ENCODE assay signal across 9 mouse cellular contexts in genomic region chr4:130177087-130177486, GRCm38 (mm10). TPM values are rescaled to one million over a fixed set of nuclear protein-coding genes. Genes with fewer than 3 reads are reported as not detected.
DNase-seq lines count a peak whose midpoint lies in the region; ATAC-seq and TF ChIP-seq lines count a peak whose summit lies in the region.
"Had no signal": no experiment of that assay in that cellular context is flagged by ENCODE, and none has a peak within 500 bp of the region (broad histone marks: within the 10 kb centered on the region; RNA-seq: fewer than 3 reads in every experiment).

No protein-coding gene starts in this region.

- H3K27ac ChIP-seq in liver, adult 2 months (replicated peaks; ENCODE audit: insufficient read depth, low read depth, low read length), result peak overlapping the region; percentile 48
- H3K27ac ChIP-seq in liver, embryonic 11.5 days (ENCODE audit: low read depth, low read length), result no peak overlapping the region
- H3K27ac ChIP-seq in kidney, embryonic 15.5 days, result peak overlapping the region; percentile 59
- H3K27ac ChIP-seq in stomach, embryonic 15.5 days, result peak overlapping the region; percentile 44; the same call in 1 of the 2 replicates
- H3K27ac ChIP-seq in hindbrain, embryonic 12.5 days, result no peak overlapping the region

- H3K4me2 ChIP-seq in liver, embryonic 11.5 days, result no peak overlapping the region
- H3K4me2 ChIP-seq in kidney, embryonic 15.5 days, result no peak overlapping the region
- no peak overlapping the region for H3K4me2 ChIP-seq in stomach, embryonic 15.5 days
- no peak overlapping the region for H3K4me2 ChIP-seq in hindbrain, embryonic 12.5 days (replicated peaks)

- TF ChIP-seq CTCF in liver, adult 2 months (IDR thresholded peaks at IDR 0.05; ENCODE audit: low read depth, low read length), result no peak

- no peaks in the 10 kb centered on the region for H3K9me3 ChIP-seq in liver, embryonic 11.5 days (ENCODE audit: control insufficient read depth, low read length)
- no peaks in the 10 kb centered on the region for H3K9me3 ChIP-seq in kidney, embryonic 15.5 days (replicated peaks)
- no peaks in the 10 kb centered on the region for H3K9me3 ChIP-seq in stomach, embryonic 15.5 days
- H3K9me3 ChIP-seq in hindbrain, embryonic 12.5 days (replicated peaks), result no peaks in the 10 kb centered on the region

- H3K27me3 ChIP-seq in liver, adult 2 months (ENCODE audit: control insufficient read depth, insufficient read depth, low read length), result no peaks in the 10 kb centered on the region
- H3K27me3 ChIP-seq in liver, embryonic 11.5 days (replicated peaks; ENCODE audit: control insufficient read depth, insufficient read depth, low read length), result peaks cover 33% of the 10 kb centered on the region
- H3K27me3 ChIP-seq in kidney, embryonic 15.5 days, result peaks cover 24% of the 10 kb centered on the region
- H3K27me3 ChIP-seq in stomach, embryonic 15.5 days (replicated peaks), result peaks cover 5% of the 10 kb centered on the region; the same call in 1 of the 2 replicates
- peaks cover 40% of the 10 kb centered on the region for H3K27me3 ChIP-seq in hindbrain, embryonic 12.5 days

- no peak for DNase-seq in liver, adult 2 months (ENCODE audit: extremely low read depth, low read depth, low spot score)
- DNase-seq in liver, embryonic 11.5 days (ENCODE audit: low spot score), result no peak
- DNase-seq in heart, adult 9 months (ENCODE audit: low spot score in 2 of 2), result peak; percentile 52 to 69
- no peak for DNase-seq in cerebellum, postnatal 10 days

- H3K4me1 ChIP-seq in liver, adult 2 months (ENCODE audit: control insufficient read depth, insufficient read depth, low read length), result peaks cover 3% of the 10 kb centered on the region
- H3K4me1 ChIP-seq in liver, embryonic 11.5 days (replicated peaks; ENCODE audit: control insufficient read depth, insufficient read depth, low read length), result peaks cover 27% of the 10 kb centered on the region
- peaks cover 67% of the 10 kb centered on the region for H3K4me1 ChIP-seq in kidney, embryonic 15.5 days
- peaks cover 29% of the 10 kb centered on the region for H3K4me1 ChIP-seq in stomach, embryonic 15.5 days
- peaks cover 30% of the 10 kb centered on the region for H3K4me1 ChIP-seq in hindbrain, embryonic 12.5 days

- H3K4me3 ChIP-seq in liver, adult 2 months (ENCODE audit: insufficient read depth, low read depth, low read length), result no peak overlapping the region
- H3K4me3 ChIP-seq in liver, embryonic 11.5 days (ENCODE audit: low read depth, low read length), result no peak overlapping the region
- H3K4me3 ChIP-seq in kidney, embryonic 15.5 days (replicated peaks), result no peak overlapping the region
- H3K4me3 ChIP-seq in stomach, embryonic 15.5 days (replicated peaks), result no peak overlapping the region
- H3K4me3 ChIP-seq in hindbrain, embryonic 12.5 days, result no peak overlapping the region

- no peaks in the 10 kb centered on the region for H3K79me2 ChIP-seq in liver, adult 2 months (ENCODE audit: control insufficient read depth, insufficient read depth, low read length)

- ATAC-seq in liver, embryonic 11.5 days (replicated peaks; ENCODE audit: low FRiP score), result no peak
- ATAC-seq in kidney, embryonic 15.5 days (replicated peaks; ENCODE audit: low FRiP score), result no peak
- no peak for ATAC-seq in stomach, embryonic 15.5 days (ENCODE audit: insufficient read depth, low FRiP score, low read depth)
- no peak for ATAC-seq in inflammation-experienced regulatory T-cells, adult 6 months
- ATAC-seq in hindbrain, embryonic 12.5 days (ENCODE audit: low FRiP score), result no peak

- no peak overlapping the region for H3K9ac ChIP-seq in liver, adult 2 months (ENCODE audit: low read depth, low read length)
- H3K9ac ChIP-seq in liver, embryonic 11.5 days (ENCODE audit: low read depth, low read length), result no peak overlapping the region
- H3K9ac ChIP-seq in kidney, embryonic 15.5 days, result no peak overlapping the region
- H3K9ac ChIP-seq in stomach, embryonic 15.5 days, result no peak overlapping the region
- no peak overlapping the region for H3K9ac ChIP-seq in hindbrain, embryonic 12.5 days

- H3K36me3 ChIP-seq in liver, adult 2 months (ENCODE audit: control insufficient read depth, insufficient read depth, low read length), result no peaks in the 10 kb centered on the region
- H3K36me3 ChIP-seq in liver, embryonic 11.5 days (ENCODE audit: control insufficient read depth, insufficient read depth, low read length), result no peaks in the 10 kb centered on the region
- no peaks in the 10 kb centered on the region for H3K36me3 ChIP-seq in kidney, embryonic 15.5 days
- H3K36me3 ChIP-seq in stomach, embryonic 15.5 days, result no peaks in the 10 kb centered on the region
- no peaks in the 10 kb centered on the region for H3K36me3 ChIP-seq in hindbrain, embryonic 12.5 days

- no peak for TF ChIP-seq POLR2A in liver, adult 2 months (IDR thresholded peaks at IDR 0.05; ENCODE audit: extremely low read depth, insufficient read depth, low read length)

- 69% methylated on average over 4 of the region's 4 CpGs for WGBS in liver, adult 2 months
- WGBS in liver, embryonic 11.5 days, result 59% methylated on average over 4 of the region's 4 CpGs
- 59% methylated on average over 4 of the region's 4 CpGs for WGBS in kidney, embryonic 15.5 days
- WGBS in stomach, embryonic 15.5 days, result 59% methylated on average over 4 of the region's 4 CpGs
- WGBS in hindbrain, embryonic 12.5 days, result 71% methylated on average over 4 of the region's 4 CpGs

RNA-seq across cellular contexts. Expression of gene Tinagl1, which starts 2.2 kb away (rescaled TPM):
- 13.3 and 21.4 TPM in 2 replicates for total RNA-seq in liver, adult 2 months (2014; rRNA removed)
- 30.5 and 35.3 TPM in 2 replicates for polyA plus RNA-seq in liver, adult 2 months (2012; rRNA removed)
- 15.3 and 16.1 TPM in 2 replicates for polyA plus RNA-seq in liver, embryonic 11.5 days (2014; fragmentation: Nextera tagmentation; extraction: Ambion mirVana)
- 51.0 and 62.7 TPM in 2 replicates for polyA plus RNA-seq in kidney, embryonic 15.5 days (2015; fragmentation: Nextera tagmentation; extraction: Ambion mirVana)
- polyA plus RNA-seq in stomach, embryonic 15.5 days (2015; fragmentation: Nextera tagmentation; extraction: Ambion mirVana), result 63.1 and 64.4 TPM in 2 replicates
- not detected for polyA plus RNA-seq in inflammation-experienced regulatory T-cells, adult 6 months (2017; shearing (Covaris generic))
- polyA plus RNA-seq in hindbrain, embryonic 12.5 days (2016; fragmentation: Nextera tagmentation; extraction: Ambion mirVana), result 10.6 and 11.0 TPM in 2 replicates

RNA-seq across cellular contexts. Expression of gene Hcrtr1, which starts 37.9 kb away (rescaled TPM):
- not detected in 2 replicates for total RNA-seq in liver, adult 2 months (2014; rRNA removed)
- 0.04 TPM in 1 of 2 replicates, not detected in the other for polyA plus RNA-seq in liver, adult 2 months (2012; rRNA removed)
- polyA plus RNA-seq in liver, embryonic 11.5 days (2014; fragmentation: Nextera tagmentation; extraction: Ambion mirVana), result 0.12 and 0.30 TPM in 2 replicates
- polyA plus RNA-seq in kidney, embryonic 15.5 days (2015; fragmentation: Nextera tagmentation; extraction: Ambion mirVana), result 0.17 and 0.62 TPM in 2 replicates
- polyA plus RNA-seq in stomach, embryonic 15.5 days (2015; fragmentation: Nextera tagmentation; extraction: Ambion mirVana), result 0.23 and 0.42 TPM in 2 replicates
- polyA plus RNA-seq in inflammation-experienced regulatory T-cells, adult 6 months (2017; shearing (Covaris generic)), result not detected
- polyA plus RNA-seq in hindbrain, embryonic 12.5 days (2016; fragmentation: Nextera tagmentation; extraction: Ambion mirVana), result 1.0 and 1.3 TPM in 2 replicates

RNA-seq across cellular contexts. Expression of gene Gm853, which starts 45.1 kb away (rescaled TPM):
- not detected in 2 replicates for total RNA-seq in liver, adult 2 months (2014; rRNA removed)
- not detected in 2 replicates for polyA plus RNA-seq in liver, adult 2 months (2012; rRNA removed)
- not detected in 2 replicates for polyA plus RNA-seq in liver, embryonic 11.5 days (2014; fragmentation: Nextera tagmentation; extraction: Ambion mirVana)
- polyA plus RNA-seq in kidney, embryonic 15.5 days (2015; fragmentation: Nextera tagmentation; extraction: Ambion mirVana), result 0.26 and 0.39 TPM in 2 replicates
- not detected in 2 replicates for polyA plus RNA-seq in stomach, embryonic 15.5 days (2015; fragmentation: Nextera tagmentation; extraction: Ambion mirVana)
- not detected for polyA plus RNA-seq in inflammation-experienced regulatory T-cells, adult 6 months (2017; shearing (Covaris generic))
- polyA plus RNA-seq in hindbrain, embryonic 12.5 days (2016; fragmentation: Nextera tagmentation; extraction: Ambion mirVana), result 1.1 and 1.4 TPM in 2 replicates
- polyA plus RNA-seq: neural tube, embryonic 11.5 days had no signal

Comparison
In these comparisons a context has a peak if more than half of its experiments do, and no peak if none do; other contexts are left out.
1. H3K27ac ChIP-seq: peak in liver, adult 2 months (single experiment), kidney, embryonic 15.5 days (single experiment) and stomach, embryonic 15.5 days (single experiment); none in liver, embryonic 11.5 days (single experiment) and hindbrain, embryonic 12.5 days (single experiment).
2. DNase-seq: peak in heart, adult 9 months (2 of 2); none in liver, adult 2 months (single experiment), liver, embryonic 11.5 days (single experiment) and cerebellum, postnatal 10 days (0 of 2).
3. RNA of gene Tinagl1, which starts 2.2 kb away (polyA plus RNA-seq): 63.1 to 64.4 TPM in stomach, embryonic 15.5 days, 51.0 to 62.7 TPM in kidney, embryonic 15.5 days, 30.5 to 35.3 TPM in liver, adult 2 months, 15.3 to 16.1 TPM in liver, embryonic 11.5 days and 10.6 to 11.0 TPM in hindbrain, embryonic 12.5 days; not detected in inflammation-experienced regulatory T-cells, adult 6 months; every median in the first group is over 10 times any median in the second.